Mouse (Mus musculus) forebrain, postnatal 0 days (tissue): ENCODE results near the gene Tpcn1. TPM values are rescaled to one million over a fixed set of nuclear protein-coding genes. Genes with fewer than 3 reads are reported as not detected.

ENCODE experiments used
- ATAC-seq: fragments of 200-750 bp; cut with Nextera tagmentation; 2 replicates; pipeline ENCODE4 v1.8.0; 2017; ENCODE audit warnings: mild to moderate bottlenecking, moderate library complexity
- DNase-seq: peaks from one replicate; pipeline ENCODE4 v3.0.0-alpha.2; 2015
- H3K27ac ChIP-seq: fragments of 300-500 bp; sonication (generic); 2 replicates; pipeline ENCODE4 v1.5.1; 2014; ENCODE audit warnings: low read depth, mild to moderate bottlenecking, antibody characterized with exemption, low read length, moderate library complexity, mixed read lengths
- H3K27me3 ChIP-seq: fragments of 300-500 bp; sonication (generic); 2 replicates; pipeline ENCODE4 v1.6.1; 2014; ENCODE audit warnings: mild to moderate bottlenecking, low read length, mixed read lengths; ENCODE audit not compliant: insufficient read depth
- H3K36me3 ChIP-seq: fragments of 300-500 bp; sonication (generic); 2 replicates; pipeline ENCODE4 v1.6.1; 2014; ENCODE audit warnings: mild to moderate bottlenecking, moderate library complexity; ENCODE audit not compliant: insufficient read depth
- H3K4me1 ChIP-seq: fragments of 300-500 bp; sonication (generic); 2 replicates; pipeline ENCODE4 v1.6.1; 2014; ENCODE audit warnings: antibody characterized with exemption; ENCODE audit not compliant: insufficient read depth
- H3K4me2 ChIP-seq: fragments of 300-500 bp; sonication (generic); 2 replicates; pipeline ENCODE4 v1.6.1; 2014; ENCODE audit warnings: low read depth, mild to moderate bottlenecking, moderate library complexity
- H3K4me3 ChIP-seq: fragments of 300-500 bp; sonication (generic); 2 replicates; pipeline ENCODE4 v1.5.1; 2014; ENCODE audit warnings: low read depth, low read length, mixed read lengths
- H3K9ac ChIP-seq: fragments of 300-500 bp; sonication (generic); 2 replicates; pipeline ENCODE4 v1.6.1; 2014; ENCODE audit warnings: mild to moderate bottlenecking
- H3K9me3 ChIP-seq: fragments of 300-500 bp; sonication (generic); 2 replicates; pipeline ENCODE4 v1.6.1; 2016; ENCODE audit warnings: low read length
- CTCF ChIP-seq: sonication (generic); IDR thresholded peaks from 2 replicates; pipeline ENCODE4 v1.5.1; 2016; ENCODE audit warnings: antibody characterized with exemption, control low read depth, low read depth
- WGBS: fragments of 180-500 bp; shearing (Covaris S2); extraction: QIAGEN DNeasy Blood & Tissue Kit; methylation state at CpG from one replicate; pipeline ENCODE4 v1.1.7; 2014; 5-methylcytosine and 5-hydroxymethylcytosine counted together
- polyA plus RNA-seq: library from polyadenylated mRNA; unstranded; fragments of >200 nt; fragmentation: Nextera tagmentation; extraction: Ambion mirVana; gene quantifications from 2 replicates; pipeline ENCODE4 v1.2.1, GENCODE M21; 2015
- total RNA-seq: library from RNA; depleted of rRNA; stranded (reverse); fragments of >200 nt; gene quantifications from 2 replicates; pipeline ENCODE4 v1.2.3, GENCODE M21; 2014

The Tpcn1 gene
- total and polyA plus RNA-seq, 2 experiments from 2014 or later: 11.1 to 14.3 TPM

DNA sequence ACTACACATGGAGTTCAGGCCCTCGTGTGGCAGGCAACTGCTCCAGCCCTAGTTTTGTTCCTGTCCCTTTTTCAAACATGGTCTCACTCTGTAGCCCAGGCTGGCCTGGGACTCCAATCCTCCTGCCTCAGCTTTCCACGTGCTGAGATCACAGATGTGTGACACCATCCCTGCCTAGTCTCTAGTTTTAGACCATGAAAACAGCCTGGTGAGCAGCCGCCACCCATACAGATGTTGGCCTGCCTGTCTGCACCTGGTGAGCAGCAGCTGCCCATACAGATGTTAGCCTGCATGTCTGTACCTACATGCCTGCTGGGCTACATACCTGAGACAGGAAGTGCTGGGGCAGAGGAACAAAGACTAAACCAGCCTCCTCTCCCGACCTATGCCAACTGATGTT is 89.3 kb downstream of the Tpcn1 start:
- 86% methylated on average over 4 of the region's 4 CpGs for WGBS
- Histone ChIP-seq H3K4me2 (no peak overlapping the region), H3K9ac (no peak overlapping the region), H3K4me3 (no peak overlapping the region), H3K4me1 (0 out of 2 replicates have a peak, but pooled peaks cover 12% of the 10 kb centered on the region), H3K9me3 (no peaks in the 10 kb centered on the region), H3K36me3 (peaks cover 22% of the 10 kb centered on the region), H3K27me3 (no peaks in the 10 kb centered on the region), H3K27ac (no peak overlapping the region)
- ATAC-seq: no peak
- no peak for DNase-seq
- TF ChIP-seq CTCF: no peak

DNA sequence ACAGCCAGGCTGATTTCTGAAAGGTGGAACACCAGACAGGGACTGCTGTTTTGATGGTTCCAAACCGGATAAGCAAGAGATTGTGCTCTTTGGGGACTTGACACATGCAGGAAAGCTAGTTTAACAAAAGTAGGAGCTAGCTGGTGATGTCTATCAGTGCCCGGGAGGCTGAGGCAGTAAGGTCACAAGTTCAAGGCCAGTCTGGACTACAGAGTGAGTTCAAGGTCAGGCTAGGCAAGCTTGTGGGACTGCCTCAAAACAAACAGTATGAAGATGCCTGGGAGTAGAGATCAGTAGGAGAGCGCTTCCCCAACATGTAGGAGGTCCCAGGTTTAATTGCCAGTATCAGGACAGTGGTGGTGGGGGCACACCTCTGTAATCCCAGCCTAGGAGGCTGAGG is 91.4 kb downstream of the Tpcn1 start:
- no peak for TF ChIP-seq CTCF
- Histone ChIP-seq H3K4me1 (0 out of 2 replicates have a peak, but pooled peaks cover 5% of the 10 kb centered on the region), H3K27me3 (no peaks in the 10 kb centered on the region), H3K4me2 (no peak overlapping the region), H3K9me3 (no peaks in the 10 kb centered on the region), H3K4me3 (no peak overlapping the region), H3K9ac (no peak overlapping the region), H3K27ac (no peak overlapping the region), H3K36me3 (peaks cover 27% of the 10 kb centered on the region)
- 91% methylated on average over 3 of the region's 3 CpGs for WGBS
- DNase-seq: no peak
- ATAC-seq: no peak

DNA sequence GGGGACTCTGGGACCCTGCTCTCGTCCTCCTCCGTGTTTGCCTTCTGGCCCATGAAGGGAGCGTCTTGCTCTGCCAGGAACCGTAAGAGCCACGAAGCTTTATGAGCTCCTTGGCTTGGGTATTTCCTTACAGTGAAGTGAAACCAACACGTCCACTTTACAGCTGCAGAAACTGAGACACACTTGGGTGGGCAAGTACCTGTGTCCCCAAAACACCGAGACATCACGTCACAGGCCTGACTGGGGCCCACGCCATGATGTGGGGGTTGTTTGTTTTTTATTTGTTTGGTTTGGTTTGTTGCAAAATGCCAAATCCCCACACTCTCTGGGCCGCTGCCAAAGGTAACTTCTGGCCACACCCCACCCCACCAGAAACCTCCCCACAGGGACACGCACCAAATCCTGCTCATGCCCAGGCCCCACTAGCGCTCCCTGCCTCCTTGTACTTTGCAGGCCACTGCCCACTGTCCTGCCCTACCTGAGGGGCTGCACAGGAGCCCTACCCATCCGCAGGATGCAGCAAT is 92.7 kb downstream of the Tpcn1 start:
- no peaks in the 10 kb centered on the region for H3K9me3 ChIP-seq
- no peaks in the 10 kb centered on the region for H3K4me1 ChIP-seq
- H3K27me3 ChIP-seq: no peaks in the 10 kb centered on the region
- no peak overlapping the region for H3K4me3 ChIP-seq
- no peak overlapping the region for H3K4me2 ChIP-seq
- H3K36me3 ChIP-seq: peaks cover 27% of the 10 kb centered on the region
- no peak for DNase-seq
- no peak for TF ChIP-seq CTCF
- no peak overlapping the region for H3K9ac ChIP-seq
- 86% methylated on average over 13 of the region's 13 CpGs for WGBS
- H3K27ac ChIP-seq: no peak overlapping the region
- ATAC-seq: no peak

- WGBS: 72% methylated on average over 10 of the region's 10 CpGs
- H3K9me3 ChIP-seq: no peaks in the 10 kb centered on the region
- H3K4me1 ChIP-seq: no peaks in the 10 kb centered on the region
- no peak overlapping the region for H3K27ac ChIP-seq
- H3K27me3 ChIP-seq: no peaks in the 10 kb centered on the region
- H3K36me3 ChIP-seq: peaks cover 27% of the 10 kb centered on the region
- H3K9ac ChIP-seq: no peak overlapping the region
- DNase-seq: no peak
- ATAC-seq: no peak
- TF ChIP-seq CTCF: no peak
- no peak overlapping the region for H3K4me3 ChIP-seq
- H3K4me2 ChIP-seq: no peak overlapping the region
Observed at GRCm38 (mm10) chr5:120495064-120495702, 93.3 kb downstream of the Tpcn1 start.

GRCm38 (mm10) chr5:120493873-120494395 is 94.5 kb downstream of the Tpcn1 start:
- no peak overlapping the region for H3K9ac ChIP-seq
- ATAC-seq: peak; percentile 58
- H3K9me3 ChIP-seq: no peaks in the 10 kb centered on the region
- H3K36me3 ChIP-seq: peaks cover 26% of the 10 kb centered on the region
- H3K4me2 ChIP-seq: no peak overlapping the region
- TF ChIP-seq CTCF: no peak
- H3K4me3 ChIP-seq: no peak overlapping the region
- H3K4me1 ChIP-seq: no peaks in the 10 kb centered on the region
- 71% methylated on average over 9 of the region's 9 CpGs for WGBS
- no peaks in the 10 kb centered on the region for H3K27me3 ChIP-seq
- no peak for DNase-seq
- H3K27ac ChIP-seq: no peak overlapping the region

DNA sequence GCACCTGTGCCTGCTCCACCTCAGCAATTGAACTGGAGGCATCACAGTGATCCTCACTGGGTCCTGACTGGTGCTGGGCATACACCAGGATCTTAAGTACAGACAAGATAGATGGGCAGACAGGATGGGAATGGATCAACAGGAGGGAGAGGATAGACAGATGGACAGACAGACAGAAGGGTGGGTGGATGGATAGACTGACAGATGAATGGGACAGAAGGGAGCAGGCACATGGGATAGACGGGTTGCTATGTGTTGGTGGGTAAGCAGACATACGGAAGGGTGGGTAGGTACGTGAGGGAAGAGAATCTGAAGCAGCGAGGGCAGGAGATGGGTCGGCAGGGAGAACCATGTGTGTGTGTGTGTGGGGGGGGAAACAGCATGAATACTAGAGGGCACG is 95.0 kb downstream of the Tpcn1 start:
- H3K27ac ChIP-seq: no peak overlapping the region
- H3K27me3 ChIP-seq: no peaks in the 10 kb centered on the region
- no peak overlapping the region for H3K9ac ChIP-seq
- no peak for TF ChIP-seq CTCF
- H3K9me3 ChIP-seq: no peaks in the 10 kb centered on the region
- no peak for ATAC-seq
- no peak for DNase-seq
- H3K4me3 ChIP-seq: no peak overlapping the region
- no peaks in the 10 kb centered on the region for H3K4me1 ChIP-seq
- H3K4me2 ChIP-seq: no peak overlapping the region
- H3K36me3 ChIP-seq: peaks cover 25% of the 10 kb centered on the region
- WGBS: 73% methylated on average over 6 of the region's 6 CpGs

GRCm38 (mm10) chr5:120492437-120492836 is 96.0 kb downstream of the Tpcn1 start:
- no peak overlapping the region for H3K4me3 ChIP-seq
- no peak overlapping the region for H3K4me2 ChIP-seq
- no peaks in the 10 kb centered on the region for H3K9me3 ChIP-seq
- peaks cover 30% of the 10 kb centered on the region for H3K36me3 ChIP-seq
- no peak overlapping the region for H3K9ac ChIP-seq
- H3K27ac ChIP-seq: no peak overlapping the region
- peak; percentile 66 for TF ChIP-seq CTCF
- WGBS: 63% methylated on average over 11 of the region's 11 CpGs
- ATAC-seq (no peak), DNase-seq (peak; percentile 50)
- no peaks in the 10 kb centered on the region for H3K4me1 ChIP-seq
- no peaks in the 10 kb centered on the region for H3K27me3 ChIP-seq
